Mouse (Mus musculus) hindbrain, embryonic 16.5 days (tissue): ENCODE measurements around the gene Mycbpap. TPM values are rescaled to one million over a fixed set of nuclear protein-coding genes. Genes with fewer than 3 reads are reported as not detected.
A peak's percentile ranks its signal among the peaks of the same experiment; 100 is the strongest.

Source experiments
- ATAC-seq: fragments of 200-750 bp; cut with Nextera tagmentation; 2 replicates; pipeline ENCODE4 v1.8.0; 2017; ENCODE audit warnings: moderate TSS enrichment, moderate library complexity
- H3K27ac ChIP-seq: fragments of 300-500 bp; sonication (generic); 2 replicates; pipeline ENCODE4 v1.5.1; 2014; ENCODE audit warnings: low read depth, mild to moderate bottlenecking, control low read depth, low read length, moderate library complexity
- H3K27me3 ChIP-seq: fragments of 300-500 bp; sonication (generic); replicated peaks from 2 replicates; pipeline ENCODE4 v1.6.1; 2014; ENCODE audit warnings: low read length; ENCODE audit not compliant: control insufficient read depth, insufficient read depth
- H3K36me3 ChIP-seq: fragments of 300-500 bp; sonication (generic); 2 replicates; pipeline ENCODE4 v1.6.1; 2014; ENCODE audit warnings: mild to moderate bottlenecking, low read length, moderate library complexity, mixed read lengths; ENCODE audit not compliant: control insufficient read depth, insufficient read depth
- H3K4me1 ChIP-seq: fragments of 300-500 bp; sonication (generic); 2 replicates; pipeline ENCODE4 v1.6.1; 2014; ENCODE audit warnings: low read depth, low read length; ENCODE audit not compliant: control insufficient read depth, insufficient read depth
- H3K4me2 ChIP-seq: fragments of 300-500 bp; sonication (generic); 2 replicates; pipeline ENCODE4 v1.6.1; 2014; ENCODE audit warnings: mild to moderate bottlenecking, low read length, control low read depth, moderate library complexity
- H3K4me3 ChIP-seq: fragments of 300-500 bp; sonication (generic); 2 replicates; pipeline ENCODE4 v1.5.1; 2014; ENCODE audit warnings: mild to moderate bottlenecking, low read length, control low read depth, moderate library complexity
- H3K9ac ChIP-seq: fragments of 300-500 bp; sonication (generic); 2 replicates; pipeline ENCODE4 v1.6.1; 2014; ENCODE audit warnings: low read depth, mild to moderate bottlenecking, control low read depth, low read length, moderate library complexity
- H3K9me3 ChIP-seq: fragments of 300-500 bp; sonication (generic); 2 replicates; pipeline ENCODE4 v1.6.1; 2014; ENCODE audit warnings: mild to moderate bottlenecking, low read length, moderate library complexity; ENCODE audit not compliant: control insufficient read depth
- WGBS: fragments of 180-500 bp; shearing (Covaris S2); extraction: QIAGEN DNeasy Blood & Tissue Kit; methylation state at CpG from one replicate; pipeline ENCODE4 v1.1.7; 2014; 5-methylcytosine and 5-hydroxymethylcytosine counted together
- polyA plus RNA-seq: library from polyadenylated mRNA; unstranded; fragments of >200 nt; fragmentation: Nextera tagmentation; extraction: Ambion mirVana; gene quantifications from 2 replicates; pipeline ENCODE4 v1.2.1, GENCODE M21; 2015

Gene Mycbpap
- polyA plus RNA-seq, 1 experiment from 2014 or later: 3.7 TPM

DNA sequence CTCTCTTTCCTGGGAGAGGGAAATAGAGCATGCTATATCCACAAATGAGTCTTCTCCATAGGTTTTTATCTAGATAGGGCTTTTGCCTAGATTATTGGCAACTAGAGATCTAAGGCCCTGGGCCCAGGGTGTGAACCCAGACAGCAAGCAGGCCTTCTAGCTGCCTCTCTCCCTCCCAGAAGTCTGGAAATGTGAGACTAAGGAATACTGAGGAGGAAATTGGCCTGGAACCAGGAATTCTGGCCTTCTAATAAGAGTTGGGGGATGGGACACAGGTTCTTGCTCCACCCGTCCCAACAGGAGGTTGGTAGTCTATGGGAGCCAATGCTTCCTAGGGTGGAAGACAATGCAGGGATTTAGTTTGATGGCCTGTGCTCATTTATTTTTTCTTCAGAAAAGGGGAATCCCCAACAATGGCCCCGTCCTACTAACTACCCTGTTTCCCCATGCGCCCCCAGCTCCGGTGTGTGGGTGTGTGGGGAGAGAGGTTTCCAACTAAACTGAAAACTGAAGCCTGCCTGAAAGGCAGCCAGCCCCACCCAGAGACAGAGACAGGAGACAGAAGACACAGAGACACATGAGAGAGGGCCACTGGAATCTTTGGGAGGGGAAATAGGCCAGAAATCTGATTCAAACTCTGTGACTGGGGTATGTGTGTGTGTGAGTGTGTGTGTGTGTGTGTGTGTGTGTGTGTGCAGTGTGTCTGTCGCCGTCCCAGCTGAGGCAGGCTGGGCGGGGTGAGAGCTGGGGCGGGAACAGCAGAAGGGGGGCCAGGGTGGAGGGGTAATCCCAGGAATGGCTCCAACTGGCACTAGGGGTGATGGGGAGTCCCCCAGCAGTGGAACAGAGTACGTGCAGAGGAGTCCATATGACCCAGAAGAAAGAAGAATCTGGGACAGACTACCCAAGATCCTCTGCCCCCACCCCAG is 52.1 kb downstream of the Mycbpap start:
- Histone ChIP-seq H3K9me3 (no peaks in the 10 kb centered on the region), H3K27me3 (no peaks in the 10 kb centered on the region), H3K27ac (peak overlapping the region; percentile 93), H3K4me1 (peaks cover 57% of the 10 kb centered on the region), H3K9ac (peak overlapping the region; percentile 57), H3K4me3 (no peak overlapping the region), H3K36me3 (no peaks in the 10 kb centered on the region), H3K4me2 (peak overlapping the region; percentile 68)
- no peak for ATAC-seq
- 9% methylated on average over 8 of the region's 9 CpGs for WGBS

DNA sequence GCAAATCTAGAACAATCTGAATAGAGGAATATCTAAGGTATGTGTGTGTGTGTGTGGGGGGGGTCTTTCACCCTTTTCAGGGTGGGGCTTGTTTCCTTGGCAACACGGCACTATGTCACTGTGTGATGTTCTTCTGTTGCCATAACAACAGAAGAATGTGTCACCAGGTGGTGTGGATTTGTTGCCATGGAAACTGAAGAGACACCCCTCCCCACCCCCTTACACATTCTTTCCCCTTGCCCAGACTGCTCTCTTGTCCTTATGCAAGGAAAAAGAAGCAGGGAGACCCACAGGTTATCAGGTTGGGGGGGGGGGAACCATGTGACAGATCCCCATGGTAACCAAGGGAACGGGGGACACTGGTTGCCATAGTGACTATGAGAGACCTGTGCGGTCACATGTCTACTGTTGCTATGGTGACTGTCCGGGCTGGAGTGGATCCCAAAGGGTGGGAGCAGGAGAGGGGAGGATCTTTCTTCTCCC is 52.9 kb downstream of the Mycbpap start:
- Histone ChIP-seq H3K4me3 (no peak overlapping the region), H3K4me1 (peaks cover 63% of the 10 kb centered on the region), H3K36me3 (no peaks in the 10 kb centered on the region), H3K27me3 (no peaks in the 10 kb centered on the region), H3K9ac (no peak overlapping the region; the same call in 1 of the 2 replicates), H3K9me3 (no peaks in the 10 kb centered on the region), H3K4me2 (peak overlapping the region; percentile 68), H3K27ac (peak overlapping the region; percentile 93)
- ATAC-seq: peak; percentile 88
- 5% methylated on average over 4 of the region's 4 CpGs for WGBS

DNA sequence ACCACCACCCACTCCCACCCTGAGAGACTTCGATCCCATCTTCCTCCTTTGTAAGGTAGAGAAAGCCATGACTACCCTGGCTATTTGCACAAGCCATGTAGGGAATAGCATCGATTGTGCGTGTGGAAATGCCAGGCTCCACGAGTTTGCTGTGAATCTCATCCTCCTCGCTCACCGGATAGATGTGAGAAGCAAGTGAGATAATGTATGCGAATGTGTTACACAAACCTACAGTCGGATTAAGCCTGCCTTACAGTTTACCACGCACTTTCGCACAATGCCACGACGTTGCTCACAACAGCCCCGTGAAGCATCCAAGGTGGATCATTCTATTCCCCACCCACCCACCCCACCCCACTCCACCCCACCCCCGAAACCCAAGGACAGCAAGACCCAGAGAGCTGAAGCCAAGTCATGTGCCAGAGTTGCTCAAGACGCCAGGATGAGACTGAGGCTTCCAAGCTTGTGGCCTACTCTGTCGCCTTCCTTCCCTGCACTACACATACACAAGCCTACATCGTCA is 55.1 kb downstream of the Mycbpap start:
- Histone ChIP-seq H3K27me3 (no peaks in the 10 kb centered on the region), H3K9ac (no peak overlapping the region), H3K4me3 (no peak overlapping the region), H3K27ac (no peak overlapping the region), H3K36me3 (peaks cover 5% of the 10 kb centered on the region; the same call in 1 of the 2 replicates), H3K4me1 (peaks cover 58% of the 10 kb centered on the region), H3K4me2 (no peak overlapping the region), H3K9me3 (no peaks in the 10 kb centered on the region)
- WGBS: 84% methylated on average over 17 of the region's 17 CpGs
- no peak for ATAC-seq

DNA sequence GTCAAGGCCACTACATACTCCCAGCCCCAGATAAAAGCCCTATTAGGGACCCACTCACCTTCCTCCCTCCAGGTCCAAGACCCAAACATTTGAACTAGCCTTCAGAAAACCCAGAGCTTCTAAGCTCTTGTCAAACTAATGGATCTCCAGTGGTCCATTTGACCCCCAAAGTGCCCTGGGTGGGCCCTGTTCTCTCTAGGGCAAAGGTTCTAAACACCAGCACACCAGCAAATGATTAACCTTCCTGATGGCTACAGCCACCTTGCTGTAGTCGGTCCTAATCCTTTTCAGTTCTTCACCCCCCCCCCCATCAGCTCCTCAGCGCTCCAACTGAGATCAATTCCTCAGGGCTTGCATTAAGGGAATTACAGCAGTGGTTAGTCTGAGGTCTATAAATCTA is 57.4 kb downstream of the Mycbpap start:
- WGBS: 12% methylated on average over 2 of the region's 2 CpGs
- no peak overlapping the region for H3K4me2 ChIP-seq
- 0 out of 2 replicates have a peak overlapping the region, but pooled peaks have one; percentile 12 for H3K27ac ChIP-seq
- H3K27me3 ChIP-seq: no peaks in the 10 kb centered on the region
- H3K9ac ChIP-seq: no peak overlapping the region
- H3K4me1 ChIP-seq: peaks cover 35% of the 10 kb centered on the region
- peaks cover 5% of the 10 kb centered on the region for H3K36me3 ChIP-seq
- H3K9me3 ChIP-seq: no peaks in the 10 kb centered on the region
- no peak for ATAC-seq
- no peak overlapping the region for H3K4me3 ChIP-seq

DNA sequence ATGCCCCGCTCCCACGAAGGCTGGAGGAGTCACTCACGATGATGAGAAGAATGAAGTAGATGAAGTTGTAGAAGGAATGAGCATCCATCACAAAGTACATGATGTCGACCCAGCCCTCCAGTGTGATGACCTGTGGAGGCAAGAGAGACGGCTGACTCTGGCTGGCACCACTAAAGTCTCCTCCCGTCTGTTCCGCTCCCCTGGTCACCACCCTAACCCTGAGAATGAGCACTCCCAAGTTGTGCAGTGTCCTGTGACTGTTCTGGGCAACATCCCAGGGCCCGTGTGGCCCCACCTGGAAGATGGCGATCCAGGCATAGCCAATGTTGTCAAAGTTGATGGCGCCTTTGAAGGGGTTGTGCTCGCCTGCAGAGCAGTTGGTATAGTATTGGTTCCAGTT is 59.7 kb downstream of the Mycbpap start:
- Histone ChIP-seq H3K4me1 (peaks cover 19% of the 10 kb centered on the region), H3K27ac (no peak overlapping the region), H3K27me3 (no peaks in the 10 kb centered on the region), H3K4me3 (no peak overlapping the region), H3K36me3 (peaks cover 5% of the 10 kb centered on the region), H3K4me2 (no peak overlapping the region), H3K9ac (no peak overlapping the region), H3K9me3 (no peaks in the 10 kb centered on the region)
- ATAC-seq: no peak
- WGBS: 93% methylated on average over 11 of the region's 11 CpGs

DNA sequence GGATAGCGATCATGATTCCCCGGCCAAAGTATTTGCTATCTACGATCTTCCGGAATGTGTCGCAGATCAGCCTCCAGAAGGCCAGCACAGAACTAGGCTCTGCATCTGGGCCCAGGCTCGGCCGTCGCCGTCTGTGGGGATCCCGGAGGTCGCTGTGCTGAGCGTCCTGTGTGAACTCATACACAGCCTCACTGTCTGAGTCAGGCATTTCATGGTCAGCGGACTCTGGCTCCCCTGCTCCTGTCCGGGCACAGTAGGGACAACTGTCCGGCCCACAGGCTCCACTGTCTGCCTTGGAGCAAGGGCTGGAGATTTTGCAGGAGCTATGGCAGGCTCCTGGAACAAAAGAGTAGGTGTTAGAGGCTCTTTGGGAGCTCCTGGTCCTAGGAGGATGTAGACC is 64.5 kb downstream of the Mycbpap start:
- no peak overlapping the region for H3K4me2 ChIP-seq
- H3K9ac ChIP-seq: peak overlapping the region; percentile 3; the same call in 1 of the 2 replicates
- H3K4me3 ChIP-seq: no peak overlapping the region
- H3K4me1 ChIP-seq: peaks cover 12% of the 10 kb centered on the region; the same call in 1 of the 2 replicates
- ATAC-seq: no peak
- H3K36me3 ChIP-seq: peaks cover 5% of the 10 kb centered on the region
- H3K27ac ChIP-seq: no peak overlapping the region
- H3K9me3 ChIP-seq: no peaks in the 10 kb centered on the region
- no peaks in the 10 kb centered on the region for H3K27me3 ChIP-seq
- 89% methylated on average over 15 of the region's 15 CpGs for WGBS

DNA sequence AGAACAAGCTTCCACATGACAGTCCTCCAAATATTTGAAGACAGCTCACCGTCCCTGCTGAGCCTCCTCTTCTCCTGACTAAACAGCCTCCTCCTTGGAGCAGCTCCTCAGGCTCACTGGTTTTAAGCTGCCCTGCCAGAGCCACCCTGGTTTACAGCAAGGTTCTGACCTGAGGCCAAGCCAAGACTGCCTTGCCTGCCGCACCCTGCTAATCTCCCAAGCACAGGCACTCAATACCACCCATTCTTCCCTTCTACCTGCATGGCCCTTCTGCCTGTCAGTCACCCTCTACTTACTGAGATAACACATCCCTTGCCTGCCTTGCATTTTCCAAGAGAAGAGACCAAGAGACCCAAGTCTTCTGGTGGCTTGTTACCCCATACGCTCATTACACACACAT is 65.2 kb downstream of the Mycbpap start:
- no peak overlapping the region for H3K27ac ChIP-seq
- H3K4me1 ChIP-seq: peaks cover 12% of the 10 kb centered on the region; the same call in 1 of the 2 replicates
- no peaks in the 10 kb centered on the region; the same call in none of the 2 replicates for H3K36me3 ChIP-seq
- no peak overlapping the region for H3K4me2 ChIP-seq
- H3K9ac ChIP-seq: no peak overlapping the region
- ATAC-seq: no peak
- H3K9me3 ChIP-seq: no peaks in the 10 kb centered on the region
- WGBS: 74% methylated on average over 3 of the region's 3 CpGs
- no peak overlapping the region for H3K4me3 ChIP-seq
- no peaks in the 10 kb centered on the region for H3K27me3 ChIP-seq

DNA sequence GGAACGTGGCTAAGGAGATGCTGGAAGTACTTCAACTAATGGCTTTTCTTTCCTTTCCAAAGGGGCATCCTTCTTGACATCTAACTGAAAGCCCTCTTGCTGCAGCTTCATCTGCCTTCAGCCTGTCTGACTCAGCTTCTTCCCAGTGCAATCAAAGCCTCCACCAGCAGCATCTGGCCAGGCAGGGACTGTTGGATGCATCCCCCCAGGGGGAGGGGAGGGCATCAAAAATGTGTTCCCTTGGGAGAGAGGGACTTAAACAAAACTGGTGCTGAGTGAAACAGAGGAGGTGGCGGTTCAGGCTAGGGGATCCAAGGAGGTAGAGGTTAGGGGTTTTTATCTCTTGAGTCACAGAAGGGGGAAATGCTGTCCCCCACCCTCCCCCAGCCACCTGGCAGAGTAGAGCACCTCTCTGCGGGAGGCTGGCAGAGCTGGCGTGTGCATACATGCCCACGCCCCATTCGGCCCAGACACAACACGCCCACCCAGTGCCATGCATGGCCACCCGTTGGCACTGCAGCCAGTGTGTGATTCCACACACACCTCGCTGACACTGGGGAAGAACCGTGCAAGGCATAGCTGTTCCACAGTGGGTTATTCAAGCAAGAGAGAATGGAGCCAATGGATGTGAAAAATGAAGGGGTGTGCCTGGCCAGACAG is 66.3 kb downstream of the Mycbpap start:
- no peaks in the 10 kb centered on the region; the same call in none of the 2 replicates for H3K36me3 ChIP-seq
- no peak overlapping the region for H3K4me3 ChIP-seq
- no peak overlapping the region for H3K27ac ChIP-seq
- H3K27me3 ChIP-seq: no peaks in the 10 kb centered on the region
- peaks cover 14% of the 10 kb centered on the region for H3K4me1 ChIP-seq
- 0 out of 2 replicates have a peak overlapping the region, but pooled peaks have one; percentile 9 for H3K9ac ChIP-seq
- no peaks in the 10 kb centered on the region for H3K9me3 ChIP-seq
- no peak overlapping the region for H3K4me2 ChIP-seq
- WGBS: 55% methylated on average over 10 of the region's 10 CpGs
- ATAC-seq: no peak

DNA sequence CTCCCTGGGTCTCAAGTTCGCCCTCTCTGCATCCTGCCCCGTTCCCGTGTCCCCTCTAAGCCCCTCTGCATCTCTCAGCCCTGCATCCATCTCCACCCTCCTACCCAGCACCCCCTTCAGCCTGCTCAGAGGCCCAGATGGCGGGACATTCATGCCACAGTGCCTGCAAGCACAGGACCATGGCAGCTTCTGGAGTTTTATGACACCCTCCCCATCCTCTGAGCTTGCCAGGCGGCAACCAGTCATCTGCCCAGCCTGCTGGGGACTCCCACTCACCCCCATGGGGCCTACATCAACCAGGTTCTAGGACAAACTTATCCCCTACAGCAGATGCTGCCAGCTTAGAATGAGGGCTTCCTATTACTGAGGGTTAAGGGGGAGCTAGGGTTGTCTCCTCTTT is 66.8 kb downstream of the Mycbpap start:
- Histone ChIP-seq H3K4me3 (no peak overlapping the region), H3K36me3 (no peaks in the 10 kb centered on the region; the same call in none of the 2 replicates), H3K9me3 (no peaks in the 10 kb centered on the region), H3K4me2 (no peak overlapping the region), H3K27ac (no peak overlapping the region), H3K9ac (no peak overlapping the region), H3K27me3 (no peaks in the 10 kb centered on the region), H3K4me1 (peaks cover 20% of the 10 kb centered on the region)
- WGBS: 62% methylated on average over 5 of the region's 5 CpGs
- ATAC-seq: no peak
